Mouse (Mus musculus): ENCODE results near the gene Spsb2.
A peak's percentile ranks its signal among the peaks of the same experiment; 100 is the strongest.

The Spsb2 gene

DNA sequence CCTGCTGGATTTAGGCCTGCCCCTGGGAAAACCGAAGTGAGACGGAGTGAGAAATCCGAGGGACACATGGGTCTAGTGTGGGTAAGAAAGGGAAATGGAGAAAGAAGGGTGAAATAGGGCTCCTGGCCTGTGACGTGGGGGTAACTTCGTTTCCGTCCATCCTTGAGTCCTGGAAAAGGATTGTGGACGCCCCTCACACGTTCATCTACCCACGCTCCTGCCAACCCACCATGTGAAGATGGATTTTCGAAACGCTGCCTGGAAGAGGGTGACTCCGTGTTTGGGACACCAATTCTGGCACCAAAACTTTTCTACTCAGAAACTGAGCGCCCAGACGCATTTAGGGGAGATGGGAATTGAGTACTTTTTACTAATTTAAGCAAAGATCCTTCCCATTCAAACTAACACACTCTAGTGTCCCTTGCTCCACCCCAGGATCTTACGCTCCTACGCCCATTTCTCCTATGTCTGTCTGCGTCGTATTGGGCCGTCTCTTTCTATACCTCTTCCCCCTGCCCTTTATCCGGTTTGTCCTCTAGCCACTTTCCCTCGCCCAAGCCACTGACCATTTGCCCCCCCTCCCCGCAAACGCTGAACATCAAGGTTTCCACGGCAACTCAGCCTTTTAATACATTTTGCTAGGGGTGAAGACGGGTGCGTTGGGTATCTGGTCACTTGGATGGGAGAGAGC lies 49.5 kb downstream of the Spsb2 start:
- no peak for DNase-seq (ENCODE audit: low spot score in 2 of 2)

- DNase-seq (ENCODE audit: low spot score in 2 of 2): no peak
Measured at GRCm38 (mm10) chr6:124858561-124859318, 50.3 kb downstream of the Spsb2 start.

GRCm38 (mm10) chr6:124859725-124860124 lies 51.3 kb downstream of the Spsb2 start:
- DNase-seq (ENCODE audit: low spot score in 2 of 2): peak; percentile 69 to 88

Data from spleen, postnatal 10 days (tissue).